In the genomic region with DNA sequence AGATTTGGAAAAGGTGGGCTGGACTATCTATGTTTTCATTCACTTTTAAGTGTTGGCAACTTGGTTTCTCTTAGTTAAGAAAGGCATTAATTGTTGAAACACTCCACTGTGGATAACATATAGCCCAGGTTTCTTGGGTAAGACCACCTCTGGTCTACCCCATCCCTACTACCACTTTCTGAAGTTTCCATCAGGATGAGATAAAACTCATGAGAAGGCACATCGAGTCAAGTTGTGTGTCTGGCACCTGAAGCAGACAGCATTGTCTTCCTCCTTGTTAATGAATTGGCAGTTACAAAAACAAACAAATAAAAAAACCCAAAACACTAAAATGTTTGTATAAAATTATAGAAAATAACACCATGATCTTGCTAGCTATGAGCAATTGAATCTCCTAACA, we compare ENCODE assay signal across 42 mouse cellular contexts. TPM values are rescaled to one million over a fixed set of nuclear protein-coding genes. Genes with fewer than 3 reads are reported as not detected.
"Had no signal": no experiment of that assay in that cellular context is flagged by ENCODE, and none has a peak within 500 bp of the region (broad histone marks: within the 10 kb centered on the region; RNA-seq: fewer than 3 reads in every experiment).

No protein-coding gene starts in this region.

RNA-seq across cellular contexts. Expression of gene Gm9732, which starts 0.9 kb away (rescaled TPM):
- total RNA-seq: heart, postnatal 10 days; heart, postnatal 14 days; heart, postnatal 25 days; heart, postnatal 36 days; heart, postnatal 4 days; hematopoietic stem cell, adult 5-6 weeks; layer of hippocampus, adult 18-20 months; layer of hippocampus, adult 2 months; layer of hippocampus, adult 8-10 months; layer of hippocampus, postnatal 10 days; layer of hippocampus, postnatal 14 days; layer of hippocampus, postnatal 25 days; layer of hippocampus, postnatal 36 days had no signal
- polyA plus RNA-seq: heart, embryonic 10.5 days; heart, embryonic 11.5 days; heart, embryonic 12.5 days; heart, embryonic 13.5 days; heart, embryonic 14.5 days; heart, embryonic 15.5 days; heart, embryonic 16.5 days; heart, postnatal 0 days; hindbrain, embryonic 10.5 days; hindbrain, embryonic 11.5 days; hindbrain, embryonic 12.5 days; hindbrain, embryonic 14.5 days; hindbrain, embryonic 15.5 days; hindbrain, embryonic 16.5 days; inflammation-experienced regulatory T-cells, adult 6 months; intestine, embryonic 14.5 days; intestine, embryonic 15.5 days; intestine, embryonic 16.5 days; intestine, postnatal 0 days; kidney, embryonic 14.5 days; kidney, embryonic 15.5 days; kidney, embryonic 16.5 days; large intestine, adult 2 months had no signal

RNA-seq across cellular contexts. Expression of gene Gm8126, which starts 17.3 kb away (rescaled TPM):
- total RNA-seq: heart, postnatal 10 days; heart, postnatal 14 days; heart, postnatal 25 days; heart, postnatal 36 days; heart, postnatal 4 days; hematopoietic stem cell, adult 5-6 weeks; hindbrain, postnatal 0 days; layer of hippocampus, adult 18-20 months; layer of hippocampus, adult 2 months; layer of hippocampus, adult 8-10 months had no signal
- polyA plus RNA-seq: heart, embryonic 10.5 days; heart, embryonic 11.5 days; heart, embryonic 12.5 days; heart, embryonic 13.5 days; heart, embryonic 14.5 days; heart, embryonic 15.5 days; heart, embryonic 16.5 days; heart, postnatal 0 days; hindbrain, embryonic 10.5 days; hindbrain, embryonic 11.5 days; hindbrain, embryonic 12.5 days; hindbrain, embryonic 13.5 days; hindbrain, embryonic 14.5 days; hindbrain, embryonic 15.5 days; hindbrain, embryonic 16.5 days; hindbrain, postnatal 0 days; inflammation-experienced regulatory T-cells, adult 6 months; intestine, embryonic 14.5 days; intestine, embryonic 15.5 days; intestine, embryonic 16.5 days; intestine, postnatal 0 days; kidney, embryonic 14.5 days; kidney, embryonic 15.5 days; kidney, embryonic 16.5 days; kidney, postnatal 0 days; large intestine, adult 2 months had no signal

RNA-seq across cellular contexts. Expression of gene Gm8127, which starts 17.9 kb away (rescaled TPM):
- total RNA-seq: heart, postnatal 10 days; heart, postnatal 14 days; heart, postnatal 25 days; heart, postnatal 36 days; heart, postnatal 4 days; hematopoietic stem cell, adult 5-6 weeks; hindbrain, postnatal 0 days; layer of hippocampus, adult 18-20 months; layer of hippocampus, adult 2 months; layer of hippocampus, adult 8-10 months; layer of hippocampus, postnatal 10 days; layer of hippocampus, postnatal 14 days; layer of hippocampus, postnatal 25 days; layer of hippocampus, postnatal 36 days; left cerebral cortex, adult 18-20 months; left cerebral cortex, adult 2 months; left cerebral cortex, adult 8-10 months had no signal
- polyA plus RNA-seq: heart, embryonic 10.5 days; heart, embryonic 11.5 days; heart, embryonic 12.5 days; heart, embryonic 13.5 days; heart, embryonic 14.5 days; heart, embryonic 15.5 days; heart, embryonic 16.5 days; heart, postnatal 0 days; hindbrain, embryonic 10.5 days; hindbrain, embryonic 11.5 days; hindbrain, embryonic 12.5 days; hindbrain, embryonic 13.5 days; hindbrain, embryonic 14.5 days; hindbrain, embryonic 15.5 days; hindbrain, embryonic 16.5 days; hindbrain, postnatal 0 days; inflammation-experienced regulatory T-cells, adult 6 months; intestine, embryonic 14.5 days; intestine, embryonic 15.5 days; intestine, embryonic 16.5 days; intestine, postnatal 0 days; kidney, embryonic 14.5 days; kidney, embryonic 15.5 days; kidney, embryonic 16.5 days; kidney, postnatal 0 days; large intestine, adult 2 months had no signal

RNA-seq across cellular contexts. Expression of gene Gm8122, which starts 40.6 kb away (rescaled TPM):
- total RNA-seq: heart, postnatal 10 days; heart, postnatal 14 days; heart, postnatal 25 days; heart, postnatal 36 days; heart, postnatal 4 days; hematopoietic stem cell, adult 5-6 weeks; hindbrain, postnatal 0 days; layer of hippocampus, adult 18-20 months; layer of hippocampus, adult 2 months; layer of hippocampus, adult 8-10 months; layer of hippocampus, postnatal 10 days; layer of hippocampus, postnatal 14 days; layer of hippocampus, postnatal 25 days; layer of hippocampus, postnatal 36 days; left cerebral cortex, adult 18-20 months; left cerebral cortex, adult 2 months; left cerebral cortex, adult 8-10 months had no signal
- polyA plus RNA-seq: heart, embryonic 10.5 days; heart, embryonic 11.5 days; heart, embryonic 12.5 days; heart, embryonic 13.5 days; heart, embryonic 14.5 days; heart, embryonic 15.5 days; heart, embryonic 16.5 days; heart, postnatal 0 days; hindbrain, embryonic 10.5 days; hindbrain, embryonic 11.5 days; hindbrain, embryonic 12.5 days; hindbrain, embryonic 13.5 days; hindbrain, embryonic 14.5 days; hindbrain, embryonic 15.5 days; hindbrain, embryonic 16.5 days; hindbrain, postnatal 0 days; inflammation-experienced regulatory T-cells, adult 6 months; intestine, embryonic 14.5 days; intestine, embryonic 15.5 days; intestine, embryonic 16.5 days; intestine, postnatal 0 days; kidney, embryonic 14.5 days; kidney, embryonic 15.5 days; kidney, embryonic 16.5 days; kidney, postnatal 0 days; large intestine, adult 2 months had no signal
